Mouse (Mus musculus) layer of hippocampus, postnatal 36 days (tissue): Measurements from ENCODE around the gene Gal3st2. TPM values are rescaled to one million over a fixed set of nuclear protein-coding genes. Genes with fewer than 3 reads are reported as not detected.
A peak's percentile ranks its signal among the peaks of the same experiment; 100 is the strongest.
"Not testable (repeated sequence)": the region's sequence is repeated elsewhere in the genome, so short reads cannot be mapped to it uniquely, and the experiment has no call there.

ENCODE experiments used
- DNase-seq, 2 experiments: peaks; one replicate each; pipeline ENCODE4 v3.0.0; 2022
- total RNA-seq, 2 experiments: library from RNA; stranded (reverse); gene quantifications; 2 replicates each; pipeline ENCODE4 v1.2.3; 2021

Gal3st2 gene
- total RNA-seq = under 1 TPM; 0.40 to 0.46 TPM

DNA sequence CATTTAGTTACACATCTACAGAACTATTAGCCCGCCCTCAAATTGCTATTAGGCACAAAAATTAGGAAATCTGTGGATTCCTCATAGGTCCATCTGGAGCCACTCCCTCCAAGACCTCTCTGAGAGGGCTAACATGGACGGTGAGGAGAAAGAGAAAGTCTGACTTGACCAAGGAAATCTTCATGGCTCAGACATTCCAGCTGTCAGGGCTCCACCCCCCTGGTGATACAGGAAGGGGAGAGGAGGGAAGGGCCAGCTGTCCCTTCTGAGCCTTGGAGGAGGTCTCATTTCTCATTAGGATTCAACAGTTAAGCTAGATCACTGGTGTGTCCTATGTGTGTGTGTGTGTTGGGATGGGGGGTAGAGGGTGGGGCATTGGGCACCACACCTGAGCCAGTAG, at the start of gene Gal3st2:
Gal3st2 (plus strand) TSS at position 259 of the 400 bp plus-strand sequence.
- DNase-seq = not testable (repeated sequence)

DNA sequence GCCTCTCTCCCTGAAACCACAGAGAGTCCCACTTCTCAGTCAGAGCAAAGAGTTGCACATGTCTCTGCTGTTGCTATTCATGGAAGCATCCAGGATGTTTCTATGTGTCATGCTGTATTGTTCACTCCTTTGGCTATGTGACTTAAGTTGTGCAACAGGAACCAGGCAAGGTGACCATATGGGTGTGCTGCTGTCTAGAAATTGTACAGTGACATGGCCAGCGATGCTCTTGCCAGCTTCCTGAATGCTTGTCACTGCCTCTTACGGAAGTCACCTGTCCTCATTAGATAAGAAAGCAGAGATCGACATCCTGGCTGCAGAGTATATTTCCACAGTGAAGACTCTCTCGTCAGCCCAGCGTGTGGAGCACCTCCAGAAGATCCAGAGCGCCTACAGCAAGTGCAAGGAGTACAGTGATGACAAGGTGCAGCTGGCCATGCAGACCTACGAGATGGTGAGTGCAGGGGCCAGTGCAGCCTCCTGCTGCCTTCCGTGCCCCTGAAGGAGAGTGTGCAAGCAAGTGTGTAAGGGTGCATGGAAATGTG, 49.5 kb upstream of the Gal3st2 start:
- no peak for DNase-seq

GRCm38 (mm10) chr1:93817823-93818532, 43.1 kb upstream of the Gal3st2 start:
- DNase-seq = no peak

GRCm38 (mm10) chr1:93818722-93819121, 42.4 kb upstream of the Gal3st2 start:
- DNase-seq = no peak

DNA sequence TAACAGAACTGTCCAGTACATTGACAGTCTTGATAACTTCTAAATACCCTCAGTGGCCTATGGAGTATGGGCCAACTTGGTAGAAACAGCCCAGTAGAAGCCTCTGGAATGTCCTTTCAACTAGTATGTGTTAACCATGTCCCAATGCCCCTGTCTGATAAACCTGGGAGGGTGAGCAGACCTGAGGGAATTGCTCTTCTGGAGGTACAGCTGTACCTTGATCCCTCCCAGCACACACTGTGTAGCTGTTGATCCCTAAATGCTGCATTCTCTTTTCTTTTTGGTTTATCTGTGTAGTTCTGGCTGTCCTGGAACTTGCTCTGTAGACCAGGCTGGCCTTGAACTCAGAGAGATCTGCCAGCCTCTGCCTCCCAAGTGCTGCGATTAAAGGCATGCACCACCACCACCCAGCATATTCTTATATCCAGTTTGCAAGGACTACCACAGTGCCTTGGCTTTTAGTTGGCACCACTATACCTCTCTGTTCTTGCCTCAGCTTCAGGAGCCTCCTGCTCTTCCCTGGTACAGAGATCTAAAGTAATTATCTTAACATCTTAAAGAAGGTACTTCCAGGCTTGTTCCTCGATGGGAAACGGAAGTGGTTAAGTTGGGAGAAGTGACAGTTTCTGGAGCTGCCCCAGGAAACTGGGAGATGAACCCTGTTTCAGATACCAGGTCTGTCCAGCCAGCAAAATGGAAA, 37.2 kb upstream of the Gal3st2 start:
- no peak for DNase-seq

GRCm38 (mm10) chr1:93824609-93825008, 36.5 kb upstream of the Gal3st2 start, which contains the start of gene D2hgdh:
TSS of gene D2hgdh (plus strand) at chr1:93824909.
- no peak for DNase-seq

DNA sequence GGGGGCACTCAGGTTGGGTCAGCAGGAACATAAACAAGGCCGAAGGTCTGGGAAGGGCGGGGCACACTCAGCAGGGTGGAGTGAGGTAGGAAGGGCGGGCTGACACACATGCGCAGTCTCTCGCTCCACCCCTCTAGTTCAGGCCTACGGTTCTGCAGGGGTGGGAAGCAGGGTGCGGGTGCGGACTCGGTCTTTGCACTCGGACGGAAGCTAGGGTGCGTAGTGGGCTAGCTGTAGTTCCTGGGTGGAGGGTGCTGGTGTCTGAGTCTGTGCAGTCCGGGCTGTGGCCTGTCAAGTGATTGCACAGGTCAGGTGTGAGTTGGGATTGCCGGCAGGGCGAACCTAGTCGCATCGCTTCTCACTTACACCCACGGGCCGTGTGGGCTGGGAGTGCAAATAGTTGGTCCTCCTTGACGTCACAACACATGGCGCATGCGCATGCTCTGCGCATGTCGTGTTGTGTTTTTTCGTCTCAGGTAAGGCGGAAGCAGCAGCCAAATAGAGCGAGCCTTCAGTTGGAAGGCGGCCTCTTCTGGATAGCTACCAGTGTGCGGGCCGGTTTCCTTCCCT, 35.9 kb upstream of the Gal3st2 start:
- peak; percentile 96 for DNase-seq

- no peak for DNase-seq
Measured at GRCm38 (mm10) chr1:93825771-93826539, 35.2 kb upstream of the Gal3st2 start.

GRCm38 (mm10) chr1:93826540-93826835, 34.6 kb upstream of the Gal3st2 start:
- DNase-seq = no peak

DNA sequence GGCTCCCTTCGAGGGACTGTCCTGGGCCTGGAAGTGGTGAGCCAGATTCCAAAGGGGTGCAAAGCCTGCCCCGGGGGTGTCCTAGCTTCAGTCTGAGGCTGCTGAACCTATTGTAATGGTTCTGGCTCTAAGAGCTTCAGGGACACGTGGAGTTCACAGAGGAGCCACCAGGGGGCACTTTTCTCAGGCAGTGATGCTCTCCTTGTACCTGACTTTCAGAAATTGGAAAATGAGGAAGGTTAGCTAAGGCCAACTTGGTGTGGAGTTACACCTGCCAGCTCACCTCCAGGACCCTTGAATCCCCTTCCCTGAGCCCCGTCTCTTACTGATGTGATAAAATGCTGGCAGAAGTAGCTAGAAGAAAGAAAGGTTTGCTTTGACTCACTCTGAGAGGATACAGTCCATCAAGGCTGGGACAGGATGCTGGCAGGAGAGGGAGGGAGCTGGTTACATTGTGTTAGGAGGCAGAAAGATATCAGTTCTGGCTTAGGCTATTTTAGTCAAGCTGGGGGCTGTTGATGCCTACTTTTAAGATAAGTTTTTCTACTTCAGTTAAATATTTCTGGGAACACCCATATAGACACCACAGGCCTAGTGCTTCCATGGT, 28.2 kb upstream of the Gal3st2 start:
- DNase-seq = not testable (repeated sequence)

DNA sequence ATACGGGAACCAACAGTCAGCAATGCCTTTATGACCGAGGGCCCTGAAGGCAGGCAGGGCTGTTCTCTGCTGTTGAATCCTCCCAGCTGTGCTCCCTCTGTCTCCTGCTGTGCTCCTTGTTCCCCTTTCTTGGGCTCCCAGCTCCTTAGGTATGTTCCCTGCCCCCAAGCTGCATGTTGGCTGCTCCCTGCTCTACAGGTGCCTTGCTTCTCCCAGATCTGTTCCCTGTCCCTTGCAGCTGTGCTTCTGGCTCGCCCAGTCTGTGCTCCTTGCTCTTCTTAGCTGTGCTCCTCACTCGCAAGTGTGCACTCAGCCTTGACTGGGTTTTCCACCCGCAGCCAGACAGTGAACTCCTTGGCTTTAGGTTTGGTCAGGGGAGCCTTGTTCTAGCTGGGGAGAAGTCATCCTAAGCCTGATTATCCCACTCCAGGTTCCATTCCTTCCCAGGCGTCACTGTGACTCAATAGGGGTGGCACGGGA, 26.4 kb upstream of the Gal3st2 start:
- DNase-seq = no peak

- no peak for DNase-seq
Measured at GRCm38 (mm10) chr1:93835211-93835610, 25.9 kb upstream of the Gal3st2 start.

DNA sequence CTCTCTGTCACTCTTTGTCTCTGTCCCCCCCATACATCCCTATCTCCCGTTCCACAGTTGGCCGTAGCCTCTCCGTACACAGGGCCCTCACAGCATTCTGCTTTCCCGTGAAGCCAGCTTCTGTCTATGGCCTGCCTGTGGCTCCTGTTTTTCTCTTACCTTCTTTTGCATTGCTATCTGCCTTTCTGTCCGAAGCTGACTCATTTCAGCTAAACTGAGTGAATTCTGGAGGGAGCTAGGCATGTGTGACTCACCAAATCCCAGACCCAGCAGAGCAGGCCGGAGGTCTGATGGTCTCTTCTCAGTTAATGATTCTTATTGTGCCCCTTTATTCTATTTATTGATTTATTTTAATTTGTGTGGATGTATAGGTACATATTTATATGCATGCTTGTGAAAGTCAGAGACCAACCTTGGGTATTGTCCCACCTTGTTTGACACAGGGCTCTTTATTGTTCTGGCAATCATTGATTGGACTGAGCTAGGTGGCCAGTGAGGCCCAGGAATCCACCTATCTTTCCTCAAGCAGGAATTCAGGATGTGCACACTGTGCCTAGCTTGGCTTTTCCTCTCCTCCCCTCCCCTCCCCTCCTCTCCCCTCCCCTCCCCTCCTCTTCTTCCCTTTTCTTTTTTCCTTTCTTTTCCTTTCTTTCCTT, 25.1 kb upstream of the Gal3st2 start:
- DNase-seq = no peak

GRCm38 (mm10) chr1:93836532-93836913, 24.6 kb upstream of the Gal3st2 start:
- DNase-seq = no peak

DNA sequence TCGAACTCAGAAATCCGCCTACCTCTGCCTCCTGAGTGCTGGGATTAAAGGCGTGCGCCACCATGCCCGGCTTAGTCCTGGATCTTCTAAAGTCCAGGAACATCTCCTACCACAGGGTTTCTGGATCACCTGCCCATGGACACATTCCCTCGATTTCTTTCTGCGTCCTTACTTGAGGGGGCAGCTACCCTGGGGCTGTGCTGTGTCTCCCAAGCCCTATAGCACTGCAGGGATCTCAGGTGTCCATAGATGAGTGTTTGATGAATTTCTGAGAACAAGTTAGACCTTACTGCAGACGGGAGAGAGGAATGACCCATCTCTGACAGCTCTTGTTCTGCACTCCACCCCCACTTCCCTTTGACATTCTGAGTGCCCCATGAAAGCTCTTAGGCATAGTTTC, 23.8 kb upstream of the Gal3st2 start:
- no peak for DNase-seq

- DNase-seq = not testable (repeated sequence)
Measured at GRCm38 (mm10) chr1:93838569-93838968, 22.5 kb upstream of the Gal3st2 start.

DNA sequence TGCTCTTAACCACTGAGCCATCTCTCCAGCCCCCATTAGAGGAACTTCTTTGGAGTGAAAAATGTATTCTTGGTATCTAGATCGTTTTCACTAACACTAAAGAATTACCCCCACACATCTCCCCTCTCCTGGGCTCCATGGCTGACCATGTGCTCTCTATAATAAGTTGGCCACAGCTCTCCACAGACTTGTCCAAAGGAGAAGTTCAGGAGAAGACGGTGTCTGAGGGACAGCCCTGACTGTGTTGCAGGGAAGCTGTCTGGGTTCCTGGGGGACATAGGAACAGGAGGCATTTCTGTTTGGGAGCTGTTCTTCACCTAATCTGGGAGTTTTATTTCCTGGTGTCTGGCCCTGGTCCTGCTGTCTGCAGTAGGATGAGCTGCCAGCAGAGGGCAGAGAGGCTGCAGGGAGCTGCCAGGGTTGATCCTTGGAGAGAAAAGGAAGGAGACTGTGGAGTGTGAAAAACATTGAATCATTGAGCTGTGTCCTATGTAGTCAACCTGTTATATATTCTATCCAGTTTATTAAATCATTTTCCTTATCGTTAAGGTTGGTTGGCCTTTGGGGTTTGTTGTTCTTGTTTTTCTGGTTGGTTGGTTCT, 15.2 kb upstream of the Gal3st2 start:
- not testable (repeated sequence) for DNase-seq

DNA sequence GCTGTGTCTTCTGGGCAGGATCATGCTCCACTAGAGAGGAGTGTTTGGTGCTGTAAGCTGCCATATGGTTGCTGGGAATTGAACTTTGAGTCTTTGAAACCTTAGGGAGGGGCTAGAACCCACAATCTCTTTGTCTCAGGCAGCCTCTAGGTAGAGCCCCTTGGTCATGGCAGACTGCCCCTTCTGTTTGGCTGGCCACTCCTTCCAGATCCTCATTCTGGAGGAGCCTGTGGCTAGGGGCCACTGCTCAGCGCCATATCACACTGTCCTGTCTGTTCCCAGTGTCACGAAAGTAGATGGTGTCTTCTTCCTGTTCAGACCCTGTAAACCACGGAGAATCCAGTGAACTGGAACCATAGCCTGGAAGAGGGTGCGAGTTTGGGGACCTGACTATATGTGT, 5.3 kb upstream of the Gal3st2 start:
- DNase-seq = not testable (repeated sequence)

- peak in 1 of 2 experiments; percentile 25 for DNase-seq
Measured at GRCm38 (mm10) chr1:93857370-93857769, 3.7 kb upstream of the Gal3st2 start.

GRCm38 (mm10) chr1:93857991-93858390, 3.1 kb upstream of the Gal3st2 start:
- no peak for DNase-seq

- DNase-seq = no peak
Measured at GRCm38 (mm10) chr1:93859619-93860018, 1.5 kb upstream of the Gal3st2 start.
